Mouse (Mus musculus) embryonic facial prominence, embryonic 15.5 days (tissue): ENCODE data around the gene Lgals3bp. TPM values are rescaled to one million over a fixed set of nuclear protein-coding genes. Genes with fewer than 3 reads are reported as not detected.

Source experiments
- ATAC-seq: fragments of 200-750 bp; cut with Nextera tagmentation; 2 replicates; pipeline ENCODE4 v1.8.0; 2017; ENCODE audit warnings: low read depth, moderate TSS enrichment; ENCODE audit not compliant: insufficient number of reproducible peaks, low FRiP score, low TSS enrichment
- H3K27ac ChIP-seq: fragments of 300-500 bp; sonication (generic); replicated peaks from 2 replicates; pipeline ENCODE4 v1.5.1; 2015; ENCODE audit warnings: mild to moderate bottlenecking, inconsistent platforms
- H3K27me3 ChIP-seq: fragments of 300-500 bp; sonication (generic); 2 replicates; pipeline ENCODE4 v1.6.1; 2015; ENCODE audit warnings: inconsistent platforms
- H3K36me3 ChIP-seq: fragments of 300-500 bp; sonication (generic); 2 replicates; pipeline ENCODE4 v1.6.1; 2015; ENCODE audit warnings: mild to moderate bottlenecking, inconsistent platforms
- H3K4me1 ChIP-seq: fragments of 300-500 bp; sonication (generic); 2 replicates; pipeline ENCODE4 v1.6.1; 2015; ENCODE audit warnings: inconsistent platforms
- H3K4me2 ChIP-seq: fragments of 300-500 bp; sonication (generic); replicated peaks from 2 replicates; pipeline ENCODE4 v1.6.1; 2015; ENCODE audit warnings: mild to moderate bottlenecking, inconsistent platforms
- H3K4me3 ChIP-seq: fragments of 300-500 bp; sonication (generic); replicated peaks from 2 replicates; pipeline ENCODE4 v1.5.1; 2015; ENCODE audit warnings: mild to moderate bottlenecking, inconsistent platforms
- H3K9ac ChIP-seq: fragments of 300-500 bp; sonication (generic); 2 replicates; pipeline ENCODE4 v1.6.1; 2015; ENCODE audit warnings: inconsistent platforms
- H3K9me3 ChIP-seq: fragments of 300-500 bp; sonication (generic); replicated peaks from 2 replicates; pipeline ENCODE4 v1.6.1; 2016; ENCODE audit warnings: inconsistent platforms
- WGBS: fragments of 180-500 bp; shearing (Covaris S2); methylation state at CpG from one replicate; pipeline ENCODE4 v1.1.7; 2015; 5-methylcytosine and 5-hydroxymethylcytosine counted together
- polyA plus RNA-seq: library from polyadenylated mRNA; unstranded; fragments of >200 nt; fragmentation: Nextera tagmentation; extraction: Ambion mirVana; gene quantifications from 2 replicates; pipeline ENCODE4 v1.2.1, GENCODE M21; 2015

The Lgals3bp gene
- polyA plus RNA-seq, 1 experiment from 2014 or later: 19.8 TPM

GRCm38 (mm10) chr11:118431100-118431948, 29.4 kb upstream of the Lgals3bp start:
- WGBS: 52% methylated on average over 16 of the region's 16 CpGs
- ATAC-seq: peak; percentile 34; the same call in 1 of the 2 replicates
- 0 out of 2 replicates have a peak overlapping the region, but pooled peaks have one; percentile 4 for H3K4me2 ChIP-seq
- no peak overlapping the region for H3K4me3 ChIP-seq
- no peak overlapping the region for H3K9ac ChIP-seq
- no peaks in the 10 kb centered on the region for H3K36me3 ChIP-seq
- H3K9me3 ChIP-seq: no peaks in the 10 kb centered on the region
- H3K27ac ChIP-seq: peak overlapping the region; percentile 63
- no peaks in the 10 kb centered on the region for H3K27me3 ChIP-seq
- H3K4me1 ChIP-seq: peaks cover 91% of the 10 kb centered on the region

GRCm38 (mm10) chr11:118430291-118430885, 28.5 kb upstream of the Lgals3bp start:
- WGBS: 8% methylated on average over 4 of the region's 4 CpGs
- no peaks in the 10 kb centered on the region for H3K9me3 ChIP-seq
- peaks cover 87% of the 10 kb centered on the region for H3K4me1 ChIP-seq
- H3K27ac ChIP-seq: peak overlapping the region; percentile 86
- no peaks in the 10 kb centered on the region for H3K36me3 ChIP-seq
- H3K9ac ChIP-seq: no peak overlapping the region; the same call in 1 of the 2 replicates
- 0 out of 2 replicates have a peak overlapping the region, but pooled peaks have one; percentile 44 for H3K4me3 ChIP-seq
- peak overlapping the region; percentile 61 for H3K4me2 ChIP-seq
- ATAC-seq: no peak
- H3K27me3 ChIP-seq: no peaks in the 10 kb centered on the region

GRCm38 (mm10) chr11:118428944-118429709, 27.2 kb upstream of the Lgals3bp start:
- ATAC-seq: no peak
- 34% methylated on average over 8 of the region's 8 CpGs for WGBS
- Histone ChIP-seq H3K27ac (peak overlapping the region; percentile 86), H3K4me2 (peak overlapping the region; percentile 61), H3K4me3 (peak overlapping the region; percentile 44), H3K9ac (peak overlapping the region; percentile 39; the same call in 1 of the 2 replicates), H3K4me1 (peaks cover 86% of the 10 kb centered on the region), H3K9me3 (no peaks in the 10 kb centered on the region), H3K36me3 (no peaks in the 10 kb centered on the region), H3K27me3 (no peaks in the 10 kb centered on the region)

- H3K4me3 ChIP-seq: peak overlapping the region; percentile 44
- no peaks in the 10 kb centered on the region for H3K27me3 ChIP-seq
- peak overlapping the region; percentile 86 for H3K27ac ChIP-seq
- no peaks in the 10 kb centered on the region for H3K36me3 ChIP-seq
- H3K4me1 ChIP-seq: peaks cover 86% of the 10 kb centered on the region
- H3K4me2 ChIP-seq: peak overlapping the region; percentile 61
- ATAC-seq: no peak
- H3K9ac ChIP-seq: peak overlapping the region; percentile 39
- no peaks in the 10 kb centered on the region for H3K9me3 ChIP-seq
- WGBS: 5% methylated on average over 11 of the region's 11 CpGs
Observed at GRCm38 (mm10) chr11:118428460-118428868, 26.6 kb upstream of the Lgals3bp start.

GRCm38 (mm10) chr11:118427986-118428385, 26.1 kb upstream of the Lgals3bp start, which contains the start of gene C1qtnf1:
Gene C1qtnf1 (plus strand): TSS chr11:118428203.
- Histone ChIP-seq H3K27me3 (no peaks in the 10 kb centered on the region), H3K4me1 (peaks cover 86% of the 10 kb centered on the region), H3K9me3 (no peaks in the 10 kb centered on the region), H3K9ac (peak within 1 kb of the TSS; percentile 39), H3K4me2 (peak within 1 kb of the TSS; percentile 61), H3K4me3 (peak within 1 kb of the TSS; percentile 44), H3K27ac (peak within 1 kb of the TSS; percentile 86), H3K36me3 (no peaks in the 10 kb centered on the region)
- WGBS: 1% methylated on average over 8 of the region's 8 CpGs
- 0 out of 2 replicates have a peak, but pooled peaks have one; percentile 39 for ATAC-seq

- 32% methylated on average over 3 of the region's 3 CpGs for WGBS
- Histone ChIP-seq H3K36me3 (no peaks in the 10 kb centered on the region), H3K4me1 (peaks cover 83% of the 10 kb centered on the region), H3K4me2 (peak overlapping the region; percentile 61), H3K9ac (no peak overlapping the region), H3K27me3 (no peaks in the 10 kb centered on the region), H3K9me3 (no peaks in the 10 kb centered on the region), H3K4me3 (peak overlapping the region; percentile 44), H3K27ac (peak overlapping the region; percentile 86)
- ATAC-seq: no peak
Observed at GRCm38 (mm10) chr11:118427266-118427779, 25.4 kb upstream of the Lgals3bp start.

- Histone ChIP-seq H3K27me3 (no peaks in the 10 kb centered on the region), H3K27ac (no peak overlapping the region), H3K9me3 (no peaks in the 10 kb centered on the region), H3K36me3 (no peaks in the 10 kb centered on the region), H3K4me1 (peaks cover 77% of the 10 kb centered on the region), H3K4me2 (no peak overlapping the region), H3K4me3 (no peak overlapping the region), H3K9ac (no peak overlapping the region)
- ATAC-seq: no peak
- WGBS: 66% methylated on average over 5 of the region's 5 CpGs
Observed at GRCm38 (mm10) chr11:118426765-118427164, 24.9 kb upstream of the Lgals3bp start.

GRCm38 (mm10) chr11:118424621-118425335, 22.9 kb upstream of the Lgals3bp start:
- H3K9ac ChIP-seq: no peak overlapping the region
- H3K9me3 ChIP-seq: no peaks in the 10 kb centered on the region
- no peak overlapping the region for H3K4me2 ChIP-seq
- no peak for ATAC-seq
- no peak overlapping the region for H3K27ac ChIP-seq
- no peak overlapping the region for H3K4me3 ChIP-seq
- no peaks in the 10 kb centered on the region for H3K36me3 ChIP-seq
- H3K27me3 ChIP-seq: no peaks in the 10 kb centered on the region
- peaks cover 58% of the 10 kb centered on the region for H3K4me1 ChIP-seq
- WGBS: 49% methylated on average over 13 of the region's 13 CpGs

- 2% methylated on average over 18 of the region's 18 CpGs for WGBS
- ATAC-seq: peak; percentile 16; the same call in 1 of the 2 replicates
- peak overlapping the region; percentile 86 for H3K27ac ChIP-seq
Observed at GRCm38 (mm10) chr11:118423266-118423971, 21.5 kb upstream of the Lgals3bp start.

GRCm38 (mm10) chr11:118420261-118420660, 18.4 kb upstream of the Lgals3bp start:
- Histone ChIP-seq H3K9me3 (no peaks in the 10 kb centered on the region), H3K4me3 (no peak overlapping the region), H3K36me3 (peaks cover 13% of the 10 kb centered on the region; the same call in 1 of the 2 replicates), H3K4me1 (peaks cover 53% of the 10 kb centered on the region), H3K9ac (no peak overlapping the region), H3K4me2 (no peak overlapping the region), H3K27ac (no peak overlapping the region), H3K27me3 (no peaks in the 10 kb centered on the region)
- 72% methylated on average over 7 of the region's 7 CpGs for WGBS
- ATAC-seq: no peak

More at GRCm38 (mm10) chr11:118423266-118423971, 21.5 kb upstream of the Lgals3bp start:
- peak overlapping the region; percentile 1; the same call in 1 of the 2 replicates for H3K4me3 ChIP-seq
- no peaks in the 10 kb centered on the region for H3K9me3 ChIP-seq
- H3K27me3 ChIP-seq: no peaks in the 10 kb centered on the region
- H3K4me1 ChIP-seq: peaks cover 54% of the 10 kb centered on the region
- 0 out of 2 replicates have a peak overlapping the region, but pooled peaks have one; percentile 9 for H3K9ac ChIP-seq
- peak overlapping the region; percentile 44 for H3K4me2 ChIP-seq
- H3K36me3 ChIP-seq: no peaks in the 10 kb centered on the region
